Mouse (Mus musculus) frontal cortex, adult (tissue): ENCODE data around the gene Gm17455.

ENCODE experiments used
- ATAC-seq: cut with Nextera tagmentation; 2 replicates; pipeline ENCODE4 v1.9.2; 2017; ENCODE audit warnings: mild to moderate bottlenecking, moderate library complexity, mixed read lengths; ENCODE audit not compliant: low TSS enrichment

The Gm17455 gene

DNA sequence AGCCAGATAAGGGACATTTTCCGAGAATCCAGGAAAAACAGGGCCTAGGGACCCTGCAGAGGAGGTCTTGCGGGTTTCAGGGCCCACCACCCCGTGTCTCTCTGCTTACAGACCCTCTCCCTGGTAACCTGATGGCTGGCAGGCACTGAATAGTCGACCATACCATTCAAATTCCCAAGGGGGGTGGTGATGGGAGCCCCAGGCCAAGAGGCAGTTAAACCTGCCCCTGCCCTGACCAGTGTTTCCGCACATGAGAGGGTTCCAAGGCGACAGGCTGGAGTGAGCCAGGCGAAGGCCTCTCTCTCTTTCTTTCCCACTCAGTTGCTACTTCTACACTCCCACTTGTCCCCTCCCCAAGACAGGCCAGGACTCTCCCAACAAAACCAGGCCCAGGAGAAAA lies at the start of gene Gm17455:
Gene Gm17455 (plus strand): TSS at position 278 of the 400 bp plus-strand sequence.
- no peak for ATAC-seq

DNA sequence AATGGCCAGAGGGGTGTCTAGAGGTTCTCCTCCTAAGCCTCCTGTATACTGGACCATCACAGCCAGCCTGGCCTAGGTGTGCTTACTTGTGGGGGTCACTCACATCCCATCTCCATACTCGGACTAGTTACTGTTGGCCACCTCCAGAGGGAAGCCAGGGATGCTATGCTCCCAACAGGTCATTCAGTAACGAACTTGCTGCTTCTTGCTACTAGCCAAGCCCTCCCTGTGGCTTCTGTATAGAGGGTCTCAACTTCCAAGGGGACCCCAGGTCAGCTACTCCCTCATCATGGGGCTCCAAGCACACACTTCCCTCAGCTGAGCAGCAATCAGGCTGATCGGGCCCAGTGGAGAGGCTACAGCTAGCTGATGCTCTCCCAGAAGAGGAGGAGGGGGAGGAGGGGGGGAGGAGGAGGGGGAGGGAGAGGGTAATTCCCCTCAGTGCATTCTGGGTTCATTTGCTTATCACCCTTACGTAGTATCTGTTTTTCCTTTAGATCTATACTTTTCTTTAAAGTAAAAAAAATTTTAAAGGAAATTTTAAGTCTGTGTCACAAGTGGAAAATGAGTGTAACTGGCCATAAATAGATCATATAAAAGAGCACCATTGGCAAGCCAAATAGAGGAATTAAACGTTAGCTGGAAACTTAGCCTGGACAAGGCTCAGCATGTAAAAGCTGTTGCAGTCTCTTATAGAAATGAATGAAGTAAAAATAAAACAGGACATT lies 49.3 kb upstream of the Gm17455 start:
- ATAC-seq: no peak

DNA sequence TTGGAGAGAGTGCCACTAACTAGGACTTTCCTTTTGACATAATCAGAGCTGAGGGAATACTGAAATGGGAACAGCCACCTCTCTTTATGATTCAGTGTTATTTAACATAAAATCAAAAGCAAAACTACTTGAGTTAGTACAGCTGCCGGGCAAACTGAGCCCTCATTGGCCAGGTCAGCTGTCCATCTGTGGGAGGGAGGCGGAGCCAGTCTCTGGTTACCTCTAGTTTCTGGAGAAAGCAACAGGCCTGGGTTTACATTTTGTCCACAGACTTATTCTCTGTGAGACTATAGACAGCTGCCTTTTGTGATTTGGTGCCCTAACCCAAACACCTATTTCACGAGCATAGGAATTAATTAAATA lies 48.7 kb upstream of the Gm17455 start:
- ATAC-seq: peak; percentile 87

DNA sequence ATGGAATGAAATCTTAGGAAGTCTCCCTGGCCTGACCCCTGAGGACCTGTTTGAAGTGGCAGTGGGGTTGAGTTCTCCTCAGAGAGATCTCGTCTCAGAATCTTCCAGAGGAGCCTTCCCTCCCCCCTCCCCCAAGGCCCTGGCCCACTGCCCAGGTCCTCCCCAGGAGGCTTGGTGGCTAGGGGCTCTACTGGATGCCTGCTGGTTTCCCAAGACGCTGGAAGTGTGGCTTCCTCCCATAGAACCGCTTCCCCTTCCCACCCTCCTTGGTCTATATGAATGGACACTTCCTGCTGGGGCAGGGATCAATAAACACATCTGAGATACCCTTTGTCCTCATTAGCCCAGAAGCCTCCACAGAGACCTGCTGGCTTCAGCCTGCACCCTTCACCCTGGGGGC lies 48.3 kb upstream of the Gm17455 start:
- ATAC-seq: no peak

DNA sequence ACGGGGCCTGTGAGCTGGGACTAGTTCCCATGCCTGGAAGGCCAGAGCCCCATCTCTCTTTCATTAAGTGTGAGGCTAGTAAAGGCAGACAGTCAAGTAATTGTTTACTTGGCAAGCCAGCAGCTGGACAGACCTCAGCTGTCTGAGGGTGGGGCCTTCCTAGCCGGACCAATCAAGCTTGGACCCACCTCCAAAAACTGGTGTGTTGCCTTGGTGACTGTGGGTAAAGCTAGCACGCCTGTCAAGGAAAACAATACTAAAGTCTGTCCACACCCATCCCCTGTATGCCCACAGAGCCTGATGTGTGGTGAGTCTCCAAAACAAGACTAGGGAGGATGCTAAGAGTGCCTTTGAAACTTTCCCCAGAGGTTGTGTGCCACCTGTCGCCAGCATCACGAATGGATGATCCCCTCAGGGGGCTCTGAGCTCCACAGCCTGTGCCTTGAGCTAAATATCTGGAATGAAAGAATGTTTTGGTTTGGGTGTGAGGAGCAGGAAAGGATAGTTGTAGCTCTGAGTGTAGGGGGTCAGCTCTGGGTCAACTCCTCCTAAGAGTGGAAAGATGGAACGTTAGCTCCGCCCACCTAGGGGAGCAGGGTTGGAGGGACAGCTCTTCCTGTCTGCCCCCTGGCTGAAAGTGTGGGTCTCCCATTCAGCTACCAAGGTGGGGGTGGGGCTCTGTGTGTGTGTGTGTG lies 47.6 kb upstream of the Gm17455 start:
- no peak for ATAC-seq

DNA sequence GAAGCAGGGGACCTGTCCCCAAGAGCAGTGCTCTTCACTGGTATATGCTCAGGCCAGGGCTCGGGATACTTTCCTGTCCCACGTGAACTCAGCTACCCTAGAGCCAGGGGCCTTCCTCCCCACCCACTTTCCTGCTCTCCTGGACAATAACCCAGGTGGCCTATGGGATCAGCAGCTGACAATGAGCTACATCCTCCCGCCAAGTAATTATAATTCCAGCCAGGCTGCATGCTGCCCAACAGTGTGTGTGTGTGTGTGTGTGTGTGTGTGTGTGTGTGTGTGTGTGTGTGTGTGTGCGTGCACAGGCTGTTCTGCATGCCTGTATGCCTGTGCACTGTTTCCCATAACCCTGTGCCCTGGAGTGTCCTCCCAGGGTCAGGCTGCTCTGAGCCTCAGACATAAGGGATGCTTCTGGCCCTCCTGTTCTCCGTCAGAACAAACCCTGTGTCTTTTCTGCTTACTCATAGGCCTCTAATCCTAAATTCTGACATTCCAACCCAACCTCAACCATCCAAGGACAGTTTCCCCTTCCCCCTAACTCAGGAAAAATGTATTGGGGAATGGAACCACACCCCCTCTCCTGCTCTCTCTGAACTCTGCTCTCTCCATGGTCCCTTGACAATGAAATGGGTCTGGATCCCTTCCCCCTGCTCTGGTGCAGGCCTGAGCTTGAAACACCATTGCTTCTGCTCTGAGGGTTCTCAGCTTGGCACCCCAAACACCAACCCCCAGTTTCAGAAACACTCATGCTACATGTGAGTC lies 46.1 kb upstream of the Gm17455 start:
- no peak for ATAC-seq

DNA sequence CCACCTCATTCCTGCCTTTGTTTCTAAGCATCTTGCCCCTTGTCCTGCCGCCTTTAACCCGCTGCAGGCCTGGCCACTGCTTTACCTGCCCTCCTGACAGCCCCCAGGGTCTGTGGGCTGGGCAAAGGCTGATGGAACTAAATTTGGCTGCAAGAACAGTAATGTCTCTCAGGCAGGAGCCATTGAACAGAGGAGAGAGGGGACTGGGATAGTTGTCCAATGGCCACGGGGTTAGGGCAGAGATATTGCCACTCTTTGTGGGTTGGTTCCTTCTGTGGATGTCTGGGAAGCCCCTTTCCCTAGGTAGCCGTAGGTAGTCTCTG lies 45.6 kb upstream of the Gm17455 start:
- no peak for ATAC-seq

DNA sequence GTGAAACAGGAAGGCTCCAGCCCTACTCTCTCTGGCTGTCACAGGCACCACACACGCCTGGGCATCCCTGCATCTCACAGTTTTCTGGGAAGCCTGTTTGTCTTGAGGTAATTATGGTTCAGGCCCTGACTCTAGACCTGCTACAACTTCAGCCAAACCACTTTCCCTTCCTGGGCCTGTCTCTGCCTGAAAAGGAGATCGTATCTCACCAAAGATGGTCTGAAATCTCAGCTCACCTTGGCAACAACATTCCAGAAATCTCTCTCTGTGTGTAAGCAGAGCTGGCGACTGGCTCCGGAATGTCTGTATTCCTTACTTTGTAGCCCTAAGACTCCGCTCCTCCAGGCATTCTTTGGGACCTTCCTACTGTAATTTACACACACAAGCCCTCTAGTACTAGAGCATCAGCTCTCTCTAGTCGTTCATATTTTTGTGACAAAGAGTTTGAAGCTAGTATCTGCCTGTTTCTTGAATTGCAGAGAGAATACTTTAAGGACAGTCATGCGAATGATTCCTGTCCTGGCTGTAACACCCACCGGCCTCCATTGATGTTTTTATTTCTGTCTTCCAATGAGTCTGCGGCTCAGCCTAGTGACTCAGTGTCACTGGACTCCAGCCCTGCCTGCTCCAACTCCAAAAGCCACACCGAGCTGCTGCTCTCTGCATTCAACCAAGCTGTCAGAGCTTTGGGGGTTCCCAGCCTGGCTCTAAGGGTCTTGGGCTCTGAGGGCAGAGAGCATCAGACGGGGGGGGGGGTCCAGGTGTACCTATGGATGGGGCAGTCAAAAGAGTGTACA lies 44.4 kb upstream of the Gm17455 start:
- no peak for ATAC-seq

DNA sequence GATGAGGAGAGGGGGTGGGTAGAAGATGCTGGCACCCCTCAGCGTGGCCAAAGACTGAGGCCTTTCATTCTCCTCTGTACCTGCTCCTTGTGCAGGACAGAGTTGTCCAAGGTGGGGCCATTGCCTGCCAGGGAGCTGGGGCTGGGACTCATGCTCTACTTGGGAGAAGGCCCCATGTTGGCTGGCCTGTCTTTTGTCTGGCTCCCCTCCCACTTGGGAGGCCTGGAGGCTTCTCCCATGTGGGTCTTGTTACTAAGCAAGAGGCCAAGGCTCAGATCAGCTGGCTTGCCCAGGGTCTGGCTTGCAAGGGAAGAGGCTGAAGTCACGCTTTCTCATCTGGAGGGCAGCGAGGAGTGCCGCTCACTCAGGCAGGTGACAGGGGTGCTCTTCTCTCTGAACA lies 42.1 kb upstream of the Gm17455 start:
- no peak for ATAC-seq

DNA sequence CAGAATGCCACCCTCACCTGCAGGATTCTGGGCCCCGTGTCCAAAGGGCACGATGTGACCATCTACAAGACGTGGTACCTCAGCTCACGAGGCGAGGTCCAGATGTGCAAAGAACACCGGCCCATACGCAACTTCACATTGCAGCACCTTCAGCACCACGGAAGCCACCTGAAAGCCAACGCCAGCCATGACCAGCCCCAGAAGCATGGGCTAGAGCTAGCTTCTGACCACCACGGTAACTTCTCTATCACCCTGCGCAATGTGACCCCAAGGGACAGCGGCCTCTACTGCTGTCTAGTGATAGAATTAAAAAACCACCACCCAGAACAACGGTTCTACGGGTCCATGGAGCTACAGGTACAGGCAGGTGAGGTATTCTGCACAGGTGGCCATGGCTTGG lies 41.6 kb upstream of the Gm17455 start:
- ATAC-seq: no peak

DNA sequence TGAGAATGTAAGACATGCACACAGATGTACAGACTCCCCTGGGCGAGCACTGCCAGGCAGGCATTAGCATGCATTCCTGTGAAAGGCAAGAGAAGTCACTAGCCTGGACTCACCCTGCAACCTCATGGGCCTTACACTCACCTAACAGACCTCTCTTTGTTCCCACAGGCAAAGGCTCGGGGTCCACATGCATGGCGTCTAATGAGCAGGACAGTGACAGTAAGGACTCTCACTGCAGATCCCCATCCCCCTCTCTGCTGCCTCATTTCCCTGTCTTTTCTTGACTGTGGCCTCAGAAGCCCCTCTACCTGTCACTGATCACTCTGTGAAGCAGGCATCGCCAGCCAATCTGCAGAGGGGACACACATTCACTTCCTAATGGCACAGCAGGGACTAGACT lies 40.8 kb upstream of the Gm17455 start:
- no peak for ATAC-seq

DNA sequence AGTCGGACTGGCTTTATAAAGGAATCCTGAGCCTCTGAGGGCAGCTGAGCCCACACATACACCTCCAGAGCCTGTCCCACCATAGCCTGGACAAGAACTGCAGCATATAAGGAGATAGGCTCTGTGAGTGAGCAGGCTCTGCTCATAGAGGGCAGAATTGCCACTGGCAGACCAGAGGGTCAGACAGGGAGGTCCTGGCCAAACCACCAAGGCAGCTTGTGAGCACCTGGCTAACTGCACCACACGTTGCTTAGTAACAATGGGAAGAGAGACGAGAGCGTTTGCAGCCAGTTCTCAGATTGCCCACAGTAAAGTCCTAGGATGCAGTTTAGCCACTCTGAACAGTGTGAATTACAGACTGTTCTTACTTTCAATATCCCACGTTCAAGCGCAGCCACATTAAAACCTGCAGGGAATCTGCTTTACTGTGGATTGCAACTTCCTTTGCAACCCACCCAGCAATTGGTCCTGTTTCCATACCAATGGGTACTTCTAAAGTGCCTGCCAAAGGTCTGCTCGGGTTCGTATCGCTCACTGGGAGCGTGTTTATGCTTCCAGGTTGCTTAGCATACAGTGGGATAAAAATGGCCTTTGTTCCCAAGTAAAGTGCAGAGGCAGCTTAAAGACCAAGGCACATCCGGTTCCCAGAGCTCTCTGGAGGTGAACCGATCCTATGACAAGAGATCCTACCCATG lies 37.8 kb upstream of the Gm17455 start:
- no peak for ATAC-seq

DNA sequence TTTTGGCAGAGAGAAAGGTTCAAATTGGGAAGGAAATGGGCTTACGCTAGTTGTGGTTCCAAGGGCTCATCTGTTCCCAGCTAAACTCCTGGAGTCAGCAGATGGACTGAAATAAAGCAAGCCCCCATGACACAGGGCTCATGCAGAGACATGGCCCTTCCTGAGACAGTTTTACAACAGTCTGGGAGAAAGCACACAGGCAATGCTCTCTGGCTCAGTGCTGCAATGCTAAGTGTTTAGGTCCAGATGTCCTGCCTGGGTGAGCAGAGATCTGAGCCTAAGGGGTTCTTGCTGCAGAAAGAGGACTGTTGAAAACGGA lies 37.3 kb upstream of the Gm17455 start:
- peak; percentile 20; the same call in 1 of the 2 replicates for ATAC-seq

DNA sequence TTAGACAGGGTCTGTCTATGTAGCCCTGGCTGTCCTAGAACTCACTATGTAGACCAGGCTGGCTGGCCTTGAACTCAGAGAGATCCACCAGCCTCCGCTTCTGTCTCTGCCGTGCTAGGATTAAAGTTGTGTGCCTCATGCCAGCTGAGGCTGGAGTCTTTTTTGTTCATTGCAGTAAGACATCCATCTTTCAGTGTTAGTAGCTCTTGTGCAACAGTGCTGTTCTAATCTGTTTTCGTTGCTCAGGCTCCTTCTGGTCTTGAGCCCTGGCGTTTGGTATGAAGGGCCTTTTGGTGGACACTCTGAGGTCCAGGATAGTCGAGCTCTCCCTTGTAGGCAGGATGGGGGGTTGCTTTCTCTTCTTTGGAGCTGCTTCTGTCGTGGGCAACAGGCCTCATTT lies 36.1 kb upstream of the Gm17455 start:
- ATAC-seq: no peak

DNA sequence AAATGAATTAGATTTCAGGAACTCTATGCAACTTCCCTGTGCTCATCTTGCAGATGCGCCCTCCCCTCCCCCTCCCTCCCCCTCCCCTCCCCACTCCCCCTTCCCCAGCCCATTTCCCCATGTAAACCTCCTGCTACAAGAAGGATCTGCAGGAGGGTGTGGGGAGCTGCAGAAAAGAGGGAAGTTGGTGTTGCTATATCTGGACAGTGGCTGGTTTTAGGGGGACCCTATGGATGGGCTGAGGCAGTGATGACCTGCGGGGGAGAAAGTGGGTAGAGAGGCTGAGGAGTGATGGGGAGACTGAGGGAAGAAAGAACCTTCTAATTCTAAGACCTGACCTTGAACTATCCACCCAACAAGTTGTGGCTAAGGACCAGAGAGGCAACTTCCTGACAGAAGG lies 32.4 kb upstream of the Gm17455 start:
- ATAC-seq: no peak

DNA sequence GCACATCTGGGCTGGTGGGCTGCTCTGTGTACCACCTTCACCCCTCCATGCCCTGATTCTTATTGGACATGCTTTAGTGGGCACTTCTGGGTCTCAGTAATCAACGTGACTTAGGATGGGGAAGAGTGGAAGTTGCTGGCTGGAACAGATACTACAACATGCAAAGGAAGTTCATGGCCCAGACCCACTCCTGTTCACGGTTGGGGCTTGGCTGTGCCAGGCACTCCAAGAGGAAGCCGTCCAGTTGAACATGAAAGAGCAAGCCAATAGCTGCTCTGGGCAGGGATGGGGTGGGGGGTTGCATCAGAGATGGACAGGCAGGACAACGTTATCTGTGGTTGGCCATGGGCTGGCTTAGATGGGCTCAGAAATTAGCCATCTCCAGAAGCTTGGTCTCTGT lies 31.6 kb upstream of the Gm17455 start:
- ATAC-seq: no peak

DNA sequence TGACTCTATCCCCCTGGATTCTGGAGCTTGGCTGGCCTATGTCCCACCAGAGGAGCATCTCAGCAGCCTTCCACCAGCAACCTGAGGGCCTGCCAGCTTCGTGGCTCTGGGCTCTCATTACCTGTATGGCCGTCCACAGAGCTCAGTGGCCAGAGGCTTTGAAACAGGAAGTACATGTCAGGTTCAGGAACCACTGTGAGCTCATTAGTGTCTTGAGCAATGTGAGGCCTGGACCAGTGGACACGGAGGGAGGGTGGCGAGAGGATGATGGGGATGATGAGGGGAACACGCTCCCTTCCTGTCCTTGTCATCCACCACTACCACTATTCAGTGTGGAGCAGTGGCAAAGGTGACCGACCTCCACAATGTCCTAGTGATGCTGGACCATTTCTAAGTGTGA lies 30.1 kb upstream of the Gm17455 start:
- ATAC-seq: no peak

DNA sequence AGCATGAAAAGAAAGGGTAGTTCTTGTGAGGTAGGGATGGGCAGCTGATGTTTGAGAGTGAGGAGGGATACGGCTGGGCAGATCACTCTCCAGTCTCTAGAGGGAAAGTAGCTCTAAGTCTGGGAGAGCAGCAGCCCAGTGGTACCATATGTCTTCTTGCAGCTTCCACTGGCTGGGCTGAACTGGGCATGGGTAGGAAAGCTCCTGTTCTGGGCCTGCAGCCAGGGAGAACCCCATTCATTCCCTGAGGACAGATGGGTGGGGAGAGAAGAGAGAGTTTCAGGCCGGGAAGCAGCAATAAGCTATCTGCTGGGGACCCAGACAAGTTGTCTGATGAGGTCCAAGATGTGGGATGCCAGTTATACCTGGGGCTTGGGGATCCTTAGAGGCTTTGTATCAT lies 29.4 kb upstream of the Gm17455 start:
- ATAC-seq: peak; percentile 72

DNA sequence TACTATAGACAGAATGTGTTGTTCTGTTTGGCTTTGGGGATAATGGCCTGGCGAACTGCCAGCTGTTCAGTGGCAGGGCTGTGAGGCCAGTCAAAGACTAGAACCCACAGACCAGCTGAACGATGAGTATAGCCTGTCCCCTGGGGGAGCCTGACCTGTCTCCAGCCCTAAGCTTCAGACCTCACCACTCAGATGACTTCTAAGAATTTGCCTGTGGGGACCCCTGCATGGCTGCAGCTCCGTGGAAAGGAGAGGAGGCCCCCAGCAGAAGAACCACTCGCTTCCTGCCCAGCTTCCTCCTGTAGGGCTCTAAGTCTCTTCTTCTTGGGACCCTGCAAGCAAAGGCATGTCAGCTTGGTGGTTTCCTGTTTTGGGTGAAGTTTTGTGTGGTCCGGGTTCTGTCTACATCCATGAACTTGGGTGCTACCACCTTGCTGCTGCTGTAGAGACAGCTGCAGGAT lies 28.9 kb upstream of the Gm17455 start:
- ATAC-seq: no peak

DNA sequence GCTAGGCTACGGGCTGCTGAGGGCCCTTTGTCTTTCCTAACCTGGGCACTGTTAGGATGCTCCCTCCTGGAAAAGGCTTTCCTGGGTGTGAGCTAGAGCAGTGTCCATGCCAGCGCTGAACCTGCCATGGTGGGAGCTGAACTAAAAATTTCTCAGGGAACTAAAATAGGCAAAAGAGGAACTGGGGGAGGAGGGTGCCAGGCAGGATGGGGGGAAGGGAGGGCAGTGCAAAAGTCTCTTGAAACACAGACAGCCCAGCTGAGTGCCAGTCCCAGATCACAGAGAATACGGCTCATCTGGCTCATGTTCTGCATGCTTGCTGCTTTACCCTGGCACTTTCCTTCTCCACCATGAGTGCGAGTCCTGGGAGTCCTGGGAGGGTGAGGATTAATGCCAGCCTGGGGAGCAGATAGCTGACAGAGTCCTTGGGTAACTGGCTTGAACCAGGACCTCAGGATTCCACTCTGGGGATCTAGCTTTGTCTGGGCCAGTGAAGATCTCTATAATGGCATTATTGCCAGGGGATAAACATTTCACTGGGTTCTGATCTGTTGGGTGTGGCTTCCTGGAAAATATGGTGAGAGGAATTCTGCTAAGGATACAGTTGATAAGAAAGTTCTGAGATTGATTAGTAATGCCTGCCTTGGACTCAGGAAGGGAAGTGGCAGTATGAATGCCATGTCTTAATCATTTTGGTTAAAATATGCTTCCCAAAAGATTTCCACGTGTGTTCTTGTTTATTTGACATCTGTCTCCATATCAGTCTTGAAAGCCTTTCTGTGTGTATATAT lies 27.7 kb upstream of the Gm17455 start:
- ATAC-seq: no peak

DNA sequence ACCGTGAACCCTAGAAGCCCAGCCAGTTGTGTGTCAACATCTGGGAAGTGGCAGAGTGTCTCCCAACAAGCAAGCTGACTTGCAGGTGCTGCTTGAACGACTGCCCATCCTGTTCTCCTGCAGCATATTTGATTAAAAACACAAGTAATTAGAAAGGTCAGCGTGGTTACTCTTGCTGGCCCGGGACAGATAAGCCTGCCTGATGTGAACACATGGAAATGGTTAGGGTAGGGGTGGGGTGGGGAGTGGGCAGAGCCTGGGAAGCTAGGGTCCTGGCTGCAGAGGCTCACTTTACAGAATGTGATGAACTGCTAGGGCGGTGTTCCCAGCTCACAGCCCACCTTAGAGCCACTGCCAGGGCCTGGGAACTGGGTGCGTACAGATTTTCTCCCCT lies 26.0 kb upstream of the Gm17455 start:
- no peak for ATAC-seq
